Mouse (Mus musculus): ENCODE results near the gene Dynll2. TPM values are rescaled to one million over a fixed set of nuclear protein-coding genes. Genes with fewer than 3 reads are reported as not detected.

Gene Dynll2
- 65.3 and 65.8 TPM in 2 replicates for polyA plus RNA-seq (2015; fragmentation: Nextera tagmentation; extraction: Ambion mirVana)

DNA sequence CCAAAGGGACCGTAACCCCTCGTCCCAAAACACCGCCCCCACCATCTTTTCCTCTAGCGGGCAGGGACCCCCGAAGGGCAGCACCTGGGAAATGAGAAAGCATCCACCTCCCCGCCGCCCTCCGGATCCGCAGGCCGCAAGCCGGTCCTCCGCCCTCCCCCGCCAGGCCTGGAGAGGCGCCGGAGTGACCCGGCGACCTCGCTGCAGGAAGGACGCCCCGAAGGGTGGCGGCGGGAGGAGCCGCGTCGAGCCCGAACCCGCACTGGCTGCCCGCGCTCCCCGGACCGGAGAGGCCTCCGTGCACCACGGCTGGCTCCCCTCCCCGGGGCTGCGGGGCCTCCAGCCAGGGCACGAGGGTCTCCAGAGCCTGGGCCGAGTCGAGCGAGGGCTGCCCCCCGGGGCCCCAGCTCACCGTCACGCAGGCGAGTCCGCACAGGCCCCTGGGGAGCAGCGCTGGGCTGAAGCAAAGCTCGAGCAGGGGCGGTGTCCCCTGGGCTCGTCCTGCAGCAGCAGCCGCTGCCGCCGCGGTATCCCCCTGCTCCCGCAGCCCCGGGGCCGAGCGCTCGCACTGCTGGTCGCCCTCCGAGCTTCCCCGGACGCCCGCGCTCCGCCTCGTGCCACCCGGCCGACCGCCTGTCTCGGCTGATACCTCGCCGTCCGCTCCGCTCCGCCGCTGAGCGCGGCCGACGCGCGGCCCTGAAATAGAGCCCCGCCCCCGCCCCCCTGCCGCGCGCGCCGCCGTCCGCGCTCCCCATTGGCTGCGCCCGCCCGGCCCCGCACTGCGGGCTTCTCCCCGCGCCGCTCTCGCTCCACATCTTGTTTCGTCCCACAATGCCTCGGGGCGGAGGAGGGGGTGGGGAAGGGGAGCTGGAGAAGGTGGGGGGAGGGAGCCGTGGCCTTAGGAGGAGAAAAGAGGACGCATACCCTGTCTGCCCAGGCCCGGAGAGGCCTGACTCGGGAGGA is at the start of gene Dynll2:
Gene Dynll2, minus strand, starts transcription at position 703 of the 963 bp plus-strand sequence.
- peaks cover 13% of the 10 kb centered on the region; the same call in 1 of the 2 replicates for H3K36me3 ChIP-seq (replicated peaks)
- H3K4me2 ChIP-seq: peak within 1 kb of the TSS; percentile 95
- peaks cover 44% of the 10 kb centered on the region for H3K4me1 ChIP-seq
- peak within 1 kb of the TSS; percentile 84 for H3K9ac ChIP-seq
- ATAC-seq (replicated peaks): peak; percentile 94
- no peaks in the 10 kb centered on the region for H3K27me3 ChIP-seq (replicated peaks)
- H3K27ac ChIP-seq: peak within 1 kb of the TSS; percentile 94
- peak within 1 kb of the TSS; percentile 71 for H3K4me3 ChIP-seq
- under 1% methylated on average over 102 of the region's 107 CpGs for WGBS
- no peaks in the 10 kb centered on the region for H3K9me3 ChIP-seq

GRCm38 (mm10) chr11:88036761-88037251 is 49.5 kb upstream of the Dynll2 start:
- WGBS: 81% methylated on average over 10 of the region's 10 CpGs
- H3K27ac ChIP-seq: no peak overlapping the region
- no peak overlapping the region for H3K9ac ChIP-seq
- H3K4me1 ChIP-seq: no peaks in the 10 kb centered on the region
- ATAC-seq (replicated peaks): no peak
- H3K4me3 ChIP-seq: no peak overlapping the region
- no peaks in the 10 kb centered on the region for H3K27me3 ChIP-seq (replicated peaks)
- no peak overlapping the region for H3K4me2 ChIP-seq
- H3K36me3 ChIP-seq (replicated peaks): no peaks in the 10 kb centered on the region
- H3K9me3 ChIP-seq: no peaks in the 10 kb centered on the region

- Histone ChIP-seq H3K36me3 (replicated peaks) (no peaks in the 10 kb centered on the region), H3K4me1 (no peaks in the 10 kb centered on the region), H3K4me2 (no peak overlapping the region), H3K4me3 (no peak overlapping the region), H3K27me3 (replicated peaks) (no peaks in the 10 kb centered on the region), H3K9ac (no peak overlapping the region), H3K9me3 (no peaks in the 10 kb centered on the region), H3K27ac (no peak overlapping the region)
- 65% methylated on average over 7 of the region's 7 CpGs for WGBS
- no peak for ATAC-seq (replicated peaks)
Measured at GRCm38 (mm10) chr11:88035970-88036369, 48.6 kb upstream of the Dynll2 start.

- no peaks in the 10 kb centered on the region for H3K36me3 ChIP-seq (replicated peaks)
- H3K9me3 ChIP-seq: no peaks in the 10 kb centered on the region
- H3K4me1 ChIP-seq: peaks cover 10% of the 10 kb centered on the region; the same call in 1 of the 2 replicates
- WGBS: 89% methylated on average over 5 of the region's 5 CpGs
- no peak overlapping the region for H3K4me2 ChIP-seq
- no peak overlapping the region for H3K9ac ChIP-seq
- no peak overlapping the region for H3K27ac ChIP-seq
- ATAC-seq (replicated peaks): no peak
- no peak overlapping the region for H3K4me3 ChIP-seq
- no peaks in the 10 kb centered on the region for H3K27me3 ChIP-seq (replicated peaks)
Measured at GRCm38 (mm10) chr11:88031753-88032152, 44.4 kb upstream of the Dynll2 start.

GRCm38 (mm10) chr11:88030836-88031235 is 43.5 kb upstream of the Dynll2 start:
- Histone ChIP-seq H3K27me3 (replicated peaks) (no peaks in the 10 kb centered on the region), H3K4me2 (no peak overlapping the region), H3K36me3 (replicated peaks) (no peaks in the 10 kb centered on the region), H3K9ac (no peak overlapping the region), H3K9me3 (no peaks in the 10 kb centered on the region), H3K4me1 (peaks cover 10% of the 10 kb centered on the region; the same call in 1 of the 2 replicates), H3K27ac (no peak overlapping the region), H3K4me3 (no peak overlapping the region)
- no peak for ATAC-seq (replicated peaks)
- WGBS: 90% methylated on average over 2 of the region's 2 CpGs

GRCm38 (mm10) chr11:88030219-88030618 is 42.9 kb upstream of the Dynll2 start:
- H3K9me3 ChIP-seq: no peaks in the 10 kb centered on the region
- H3K27me3 ChIP-seq (replicated peaks): no peaks in the 10 kb centered on the region
- no peak overlapping the region for H3K4me2 ChIP-seq
- no peak overlapping the region for H3K9ac ChIP-seq
- ATAC-seq (replicated peaks): no peak
- no peak overlapping the region for H3K4me3 ChIP-seq
- H3K36me3 ChIP-seq (replicated peaks): no peaks in the 10 kb centered on the region
- H3K4me1 ChIP-seq: peaks cover 10% of the 10 kb centered on the region; the same call in 1 of the 2 replicates
- no peak overlapping the region for H3K27ac ChIP-seq
- 92% methylated on average over 7 of the region's 7 CpGs for WGBS

DNA sequence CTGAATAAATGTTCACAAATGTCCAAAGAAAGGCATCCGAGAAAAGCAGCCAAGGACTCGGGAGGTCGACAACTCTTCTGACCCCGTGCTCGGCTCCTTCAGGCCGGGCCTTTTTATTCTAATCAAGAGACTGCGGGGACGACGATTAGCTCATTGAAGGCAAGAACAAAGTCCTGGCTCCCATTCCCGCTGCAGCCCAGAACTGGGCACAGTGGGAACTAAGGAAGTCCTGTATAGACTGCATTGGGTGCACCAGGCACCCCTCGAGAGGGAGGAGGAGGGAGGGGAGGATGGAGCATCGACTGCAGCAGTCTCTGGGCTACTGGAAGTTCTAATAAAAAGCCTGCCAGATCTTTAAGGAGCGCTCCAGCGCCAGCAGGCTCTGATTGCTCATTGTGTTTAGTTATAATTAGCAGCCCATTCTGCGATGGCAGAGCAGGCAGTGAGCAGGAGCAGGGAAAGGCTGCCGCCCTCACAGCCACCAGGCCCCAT is 40.9 kb upstream of the Dynll2 start:
- no peak overlapping the region for H3K4me2 ChIP-seq

GRCm38 (mm10) chr11:88027391-88028035 is 40.2 kb upstream of the Dynll2 start:
- Histone ChIP-seq H3K9me3 (no peaks in the 10 kb centered on the region), H3K4me1 (peaks cover 10% of the 10 kb centered on the region; the same call in 1 of the 2 replicates), H3K4me3 (no peak overlapping the region), H3K36me3 (replicated peaks) (no peaks in the 10 kb centered on the region), H3K27me3 (replicated peaks) (no peaks in the 10 kb centered on the region), H3K9ac (no peak overlapping the region), H3K4me2 (no peak overlapping the region), H3K27ac (no peak overlapping the region)
- no peak for ATAC-seq (replicated peaks)
- 47% methylated on average over 9 of the region's 9 CpGs for WGBS

More for the DNA sequence above, 40.9 kb upstream of the Dynll2 start:
- no peaks in the 10 kb centered on the region for H3K27me3 ChIP-seq (replicated peaks)
- no peaks in the 10 kb centered on the region for H3K36me3 ChIP-seq (replicated peaks)
- ATAC-seq (replicated peaks): 0 out of 2 replicates have a peak, but pooled peaks have one; percentile 30
- H3K9me3 ChIP-seq: no peaks in the 10 kb centered on the region
- H3K27ac ChIP-seq: no peak overlapping the region
- H3K4me3 ChIP-seq: no peak overlapping the region
- no peak overlapping the region for H3K9ac ChIP-seq
- H3K4me1 ChIP-seq: peaks cover 10% of the 10 kb centered on the region; the same call in 1 of the 2 replicates
- WGBS: 7% methylated on average over 16 of the region's 16 CpGs

DNA sequence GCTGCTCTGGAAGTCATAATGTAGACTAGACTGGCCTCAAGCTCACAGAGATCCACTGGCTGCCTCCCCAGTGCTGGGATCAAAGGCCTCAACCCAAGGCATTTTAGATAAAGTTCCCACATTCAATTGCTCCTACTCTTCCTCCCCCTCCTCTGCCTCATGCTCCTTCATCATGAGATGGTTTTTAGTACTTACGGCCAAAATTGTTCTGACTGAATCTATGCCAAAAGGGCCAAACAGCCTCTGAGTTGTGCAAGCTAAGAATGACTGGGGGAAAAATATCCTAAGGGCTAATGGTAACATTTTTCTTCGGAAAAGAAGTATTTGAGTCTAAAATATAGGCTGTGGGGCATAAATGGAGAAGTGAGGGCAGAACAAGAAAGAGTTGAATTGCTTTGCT is 36.6 kb upstream of the Dynll2 start:
- no peak overlapping the region for H3K9ac ChIP-seq
- H3K27me3 ChIP-seq (replicated peaks): no peaks in the 10 kb centered on the region
- no peaks in the 10 kb centered on the region for H3K36me3 ChIP-seq (replicated peaks)
- no peak overlapping the region for H3K4me3 ChIP-seq
- peaks cover 10% of the 10 kb centered on the region; the same call in 1 of the 2 replicates for H3K4me1 ChIP-seq
- no peak for ATAC-seq (replicated peaks)
- no peak overlapping the region for H3K27ac ChIP-seq
- WGBS: 93% methylated on average over 2 of the region's 2 CpGs
- H3K4me2 ChIP-seq: no peak overlapping the region
- no peaks in the 10 kb centered on the region for H3K9me3 ChIP-seq

- Histone ChIP-seq H3K36me3 (replicated peaks) (no peaks in the 10 kb centered on the region), H3K4me1 (no peaks in the 10 kb centered on the region), H3K9ac (no peak overlapping the region), H3K27me3 (replicated peaks) (no peaks in the 10 kb centered on the region), H3K4me2 (no peak overlapping the region), H3K4me3 (no peak overlapping the region), H3K9me3 (no peaks in the 10 kb centered on the region), H3K27ac (no peak overlapping the region)
- ATAC-seq (replicated peaks): no peak
- WGBS: 84% methylated on average over 6 of the region's 6 CpGs
Measured at GRCm38 (mm10) chr11:88015795-88016194, 28.5 kb upstream of the Dynll2 start.

DNA sequence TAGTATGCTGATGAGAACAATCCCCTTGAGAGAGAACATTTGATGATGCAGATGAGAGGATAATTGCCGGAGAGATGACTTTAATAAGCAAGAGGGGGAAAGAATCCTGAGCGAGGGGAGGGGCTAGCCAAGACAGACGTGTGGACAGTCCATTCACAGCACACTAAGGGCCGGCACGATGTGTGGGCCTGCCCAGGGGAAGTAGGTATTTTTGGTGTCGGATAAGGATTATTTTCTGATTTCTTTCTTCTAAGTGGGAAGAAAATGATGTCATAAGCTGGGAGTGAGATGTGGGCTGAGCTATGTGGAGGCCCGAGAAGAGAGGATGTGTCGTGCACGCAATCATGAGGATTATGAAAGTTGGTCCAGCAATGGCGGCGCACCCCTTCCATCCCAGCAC is 27.8 kb upstream of the Dynll2 start:
- Histone ChIP-seq H3K9ac (no peak overlapping the region), H3K4me2 (no peak overlapping the region), H3K9me3 (no peaks in the 10 kb centered on the region), H3K27me3 (replicated peaks) (no peaks in the 10 kb centered on the region), H3K4me1 (peaks cover 1% of the 10 kb centered on the region), H3K27ac (no peak overlapping the region), H3K36me3 (replicated peaks) (no peaks in the 10 kb centered on the region), H3K4me3 (no peak overlapping the region)
- WGBS: 83% methylated on average over 11 of the region's 11 CpGs
- ATAC-seq (replicated peaks): no peak

DNA sequence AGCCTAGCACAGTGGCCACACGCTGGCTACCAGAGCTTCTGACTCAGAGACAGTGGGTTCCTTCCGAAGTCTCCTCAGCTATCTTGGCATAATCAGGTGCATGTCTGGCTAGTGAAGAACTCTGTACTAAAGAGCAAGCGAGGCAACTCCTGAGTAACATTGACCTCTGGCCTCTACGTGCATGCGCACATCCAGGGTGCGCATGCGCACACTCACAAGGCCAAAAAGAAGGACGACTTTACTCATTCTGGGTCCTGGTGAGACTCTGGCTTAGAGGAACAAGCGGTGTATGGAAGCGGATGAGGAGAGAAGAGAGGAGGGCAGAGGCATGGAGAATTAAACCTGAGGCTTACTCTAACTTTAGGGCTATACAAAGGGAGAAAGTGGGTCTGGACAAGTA is 26.3 kb upstream of the Dynll2 start:
- no peak overlapping the region for H3K9ac ChIP-seq
- no peak overlapping the region for H3K4me2 ChIP-seq
- no peak for ATAC-seq (replicated peaks)
- no peaks in the 10 kb centered on the region for H3K9me3 ChIP-seq
- 95% methylated on average over 10 of the region's 10 CpGs for WGBS
- H3K27me3 ChIP-seq (replicated peaks): no peaks in the 10 kb centered on the region
- no peak overlapping the region for H3K4me3 ChIP-seq
- H3K27ac ChIP-seq: no peak overlapping the region
- H3K36me3 ChIP-seq (replicated peaks): no peaks in the 10 kb centered on the region
- H3K4me1 ChIP-seq: peaks cover 14% of the 10 kb centered on the region
